Mouse (Mus musculus) ES-E14 (cell line): Measurements from ENCODE around the gene Cpne6. TPM values are rescaled to one million over a fixed set of nuclear protein-coding genes. Genes with fewer than 3 reads are reported as not detected.

Source experiments
- DNase-seq: peaks from one replicate; pipeline ENCODE4 v3.0.0-alpha.2; 2013; ENCODE audit warnings: low read depth, low spot score
- H3K27ac ChIP-seq: 2 replicates; pipeline ENCODE4 v1.5.1; 2012; ENCODE audit warnings: low read depth, mild to moderate bottlenecking, low read length, moderate library complexity, mixed read lengths; ENCODE audit not compliant: poor library complexity, insufficient read depth, severe bottlenecking
- H3K36me3 ChIP-seq: 2 replicates; pipeline ENCODE4 v1.6.1; 2012; ENCODE audit warnings: mild to moderate bottlenecking, low read length, moderate library complexity, mixed read lengths; ENCODE audit not compliant: control insufficient read depth, poor library complexity, insufficient read depth, severe bottlenecking
- H3K4me1 ChIP-seq, 2 experiments: fragments of 150-350 bp in 1 of 2; sonication (generic) in 1 of 2; 2 replicates each; pipeline ENCODE4 v1.6.1; 2012; ENCODE audit warnings: low read length in 2 of 2, mild to moderate bottlenecking in 1 of 2, mixed read lengths in 1 of 2; ENCODE audit not compliant: control insufficient read depth in 2 of 2, insufficient read depth in 2 of 2, poor library complexity in 1 of 2
- H3K4me3 ChIP-seq, 2 experiments: fragments of 150-350 bp in 1 of 2; sonication (generic) in 1 of 2; 2 replicates each; pipeline ENCODE4 v1.5.1; 2012; ENCODE audit warnings: low read length in 2 of 2, low read depth in 1 of 2, mild to moderate bottlenecking in 1 of 2, mixed read lengths in 1 of 2; ENCODE audit not compliant: insufficient read depth in 1 of 2, poor library complexity in 1 of 2, severe bottlenecking in 1 of 2
- H3K9ac ChIP-seq: 2 replicates; pipeline ENCODE4 v1.6.1; 2012; ENCODE audit warnings: low read depth, mild to moderate bottlenecking, low read length, mixed read lengths; ENCODE audit not compliant: poor library complexity, insufficient read depth, severe bottlenecking
- H3K9me3 ChIP-seq: fragments of 150-350 bp; sonication (generic); 2 replicates; pipeline ENCODE4 v1.6.1; 2012; ENCODE audit warnings: low read depth, mild to moderate bottlenecking, low read length; ENCODE audit not compliant: control insufficient read depth, insufficient read depth
- CHD2 ChIP-seq: IDR thresholded peaks from 2 replicates; pipeline ENCODE4 v1.6.1; 2014; ENCODE audit warnings: mild to moderate bottlenecking, low read depth, low read length, inconsistent platforms
- HCFC1 ChIP-seq: IDR thresholded peaks from 2 replicates; pipeline ENCODE4 v1.6.1; 2012; ENCODE audit warnings: low read length, inconsistent platforms, borderline replicate concordance; ENCODE audit not compliant: insufficient read depth
- MAFK ChIP-seq: IDR thresholded peaks from 2 replicates; pipeline ENCODE4 v1.6.1; 2014; ENCODE audit warnings: mild to moderate bottlenecking, low read depth, low read length, inconsistent platforms; ENCODE audit not compliant: insufficient read depth
- ZC3H11A ChIP-seq: IDR thresholded peaks from 2 replicates; pipeline ENCODE4 v1.6.1; 2012; ENCODE audit warnings: low read depth, mild to moderate bottlenecking, inconsistent platforms, low read length, borderline replicate concordance
- ZNF384 ChIP-seq: IDR thresholded peaks from 2 replicates; pipeline ENCODE4 v1.6.1; 2012; ENCODE audit warnings: low read depth, low read length, inconsistent platforms
- in situ Hi-C, 2 experiments: fragments of 600-800 bp; cut with MboI; formaldehyde crosslinking; loops; one replicate each; pipeline ENCODE4 v1.15.1; 2025; ENCODE audit warnings: low sequenced_read_pairs in 2 of 2, inconsistent platforms in 1 of 2; ENCODE audit not compliant: unreplicated experiment in 2 of 2
- total RNA-seq: library from RNA; depleted of rRNA; stranded (reverse); fragments of 300-350 nt; gene quantifications from 2 replicates; pipeline ENCODE4 v1.2.3, GENCODE M21; 2012

Gene Cpne6
- total RNA-seq, 1 experiment = not detected

GRCm38 (mm10) chr14:55555788-55556187, 45.5 kb downstream of the Cpne6 start:
- Histone ChIP-seq H3K27ac (no peak overlapping the region), H3K4me1 (peaks cover 4 to 11% of the 10 kb centered on the region in 2 experiments; a peak in 3 of 4 replicates), H3K4me3 (no peak overlapping the region), H3K36me3 (no peaks in the 10 kb centered on the region), H3K9ac (no peak overlapping the region), H3K9me3 (no peaks in the 10 kb centered on the region)
- no peak for DNase-seq
- in situ Hi-C loops = no loop called here
- TF ChIP-seq CHD2 = no peak

- in situ Hi-C loops = no loop called here
- H3K4me3 ChIP-seq = no peak overlapping the region
- H3K4me1 ChIP-seq = peaks cover 0 to 13% of the 10 kb centered on the region in 2 experiments; a peak in 2 of 4 replicates
- peaks cover 2% of the 10 kb centered on the region; the same call in 1 of the 2 replicates for H3K36me3 ChIP-seq
- no peak overlapping the region for H3K27ac ChIP-seq
- no peaks in the 10 kb centered on the region for H3K9me3 ChIP-seq
- TF ChIP-seq HCFC1 = no peak
- TF ChIP-seq CHD2 = no peak
- no peak for TF ChIP-seq ZNF384
- no peak for TF ChIP-seq MAFK
- peak; percentile 27; the same call in 1 of the 2 replicates for TF ChIP-seq ZC3H11A
- no peak overlapping the region for H3K9ac ChIP-seq
- DNase-seq = no peak
Observed at GRCm38 (mm10) chr14:55557003-55557402, 46.8 kb downstream of the Cpne6 start.

GRCm38 (mm10) chr14:55557587-55557986, 47.3 kb downstream of the Cpne6 start:
- Histone ChIP-seq H3K4me1 (peaks cover 0 to 12% of the 10 kb centered on the region in 2 experiments; a peak in 2 of 4 replicates), H3K36me3 (peaks cover 2% of the 10 kb centered on the region; the same call in 1 of the 2 replicates), H3K9ac (no peak overlapping the region), H3K4me3 (no peak overlapping the region), H3K27ac (no peak overlapping the region), H3K9me3 (no peaks in the 10 kb centered on the region)
- in situ Hi-C loops = no loop called here
- no peak for DNase-seq
- no peak for TF ChIP-seq ZC3H11A
- TF ChIP-seq ZNF384 = no peak
- no peak for TF ChIP-seq HCFC1
- no peak for TF ChIP-seq MAFK
- no peak for TF ChIP-seq CHD2

- TF ChIP-seq CHD2 = no peak
- TF ChIP-seq MAFK = no peak
- no peak for TF ChIP-seq ZC3H11A
- TF ChIP-seq HCFC1 = no peak
- TF ChIP-seq ZNF384 = no peak
- no peaks in the 10 kb centered on the region for H3K9me3 ChIP-seq
- H3K27ac ChIP-seq = no peak overlapping the region; the same call in 1 of the 2 replicates
- in situ Hi-C loops = no loop called here
- H3K4me1 ChIP-seq = peaks cover 0 to 10% of the 10 kb centered on the region in 2 experiments; a peak in 2 of 4 replicates
- no peak overlapping the region; the same call in 1 of the 2 replicates for H3K9ac ChIP-seq
- DNase-seq = no peak
- peak overlapping the region; percentile 30 to 81; a peak in 3 of 4 replicates for H3K4me3 ChIP-seq
- peaks cover 6% of the 10 kb centered on the region; the same call in 1 of the 2 replicates for H3K36me3 ChIP-seq
Observed at GRCm38 (mm10) chr14:55558740-55559448, 48.6 kb downstream of the Cpne6 start.
